Mouse (Mus musculus) adrenal gland, adult 8-10 months (tissue): ENCODE results near the gene Polg2. TPM values are rescaled to one million over a fixed set of nuclear protein-coding genes. Genes with fewer than 3 reads are reported as not detected.
"Not testable (repeated sequence)": the region's sequence is repeated elsewhere in the genome, so short reads cannot be mapped to it uniquely, and the experiment has no call there.

Experiments
- DNase-seq: peaks from one replicate; pipeline ENCODE4 v3.0.0; 2022
- total RNA-seq, 4 experiments: library from RNA; stranded (reverse); gene quantifications; 2 replicates each; pipeline ENCODE4 v1.2.4; 2022

Gene Polg2
- 10 to 100 TPM in 1 of 4 experiments, 1 to 10 TPM in 3; 5.5 to 14.4 (median 7.9) TPM for total RNA-seq

- peak; percentile 92 for DNase-seq
Observed at GRCm38 (mm10) chr11:106779388-106780088, at the start of gene Polg2. Gene Polg2 (minus strand): TSS chr11:106779537.

- no peak for DNase-seq
Observed at GRCm38 (mm10) chr11:106828079-106828478, 48.7 kb upstream of the Polg2 start.

- no peak for DNase-seq
Observed at GRCm38 (mm10) chr11:106824403-106824802, 45.1 kb upstream of the Polg2 start.

GRCm38 (mm10) chr11:106823741-106824140, 44.4 kb upstream of the Polg2 start:
- DNase-seq: no peak

- no peak for DNase-seq
Observed at GRCm38 (mm10) chr11:106822911-106823310, 43.6 kb upstream of the Polg2 start.

GRCm38 (mm10) chr11:106822491-106822890, 43.2 kb upstream of the Polg2 start:
- no peak for DNase-seq

GRCm38 (mm10) chr11:106821397-106821796, 42.1 kb upstream of the Polg2 start:
- DNase-seq: no peak

- peak; percentile 46 for DNase-seq
Observed at GRCm38 (mm10) chr11:106820972-106821371, 41.6 kb upstream of the Polg2 start.

- no peak for DNase-seq
Observed at GRCm38 (mm10) chr11:106820252-106820651, 40.9 kb upstream of the Polg2 start.

- no peak for DNase-seq
Observed at GRCm38 (mm10) chr11:106819595-106819994, 40.3 kb upstream of the Polg2 start.

GRCm38 (mm10) chr11:106818341-106818740, 39.0 kb upstream of the Polg2 start:
- no peak for DNase-seq

GRCm38 (mm10) chr11:106817808-106818207, 38.5 kb upstream of the Polg2 start:
- no peak for DNase-seq

- no peak for DNase-seq
Observed at GRCm38 (mm10) chr11:106817156-106817555, 37.8 kb upstream of the Polg2 start.

- no peak for DNase-seq
Observed at GRCm38 (mm10) chr11:106816316-106816715, 37.0 kb upstream of the Polg2 start.

GRCm38 (mm10) chr11:106815761-106816160, 36.4 kb upstream of the Polg2 start:
- no peak for DNase-seq

GRCm38 (mm10) chr11:106815331-106815730, 36.0 kb upstream of the Polg2 start:
- no peak for DNase-seq

GRCm38 (mm10) chr11:106814601-106815320, 35.4 kb upstream of the Polg2 start:
- DNase-seq: no peak

GRCm38 (mm10) chr11:106812410-106813136, 33.2 kb upstream of the Polg2 start:
- no peak for DNase-seq

- DNase-seq: not testable (repeated sequence)
Observed at GRCm38 (mm10) chr11:106807442-106807841, 28.1 kb upstream of the Polg2 start.

- no peak for DNase-seq
Observed at GRCm38 (mm10) chr11:106802069-106802627, 22.8 kb upstream of the Polg2 start.

- DNase-seq: no peak
Observed at GRCm38 (mm10) chr11:106795679-106796078, 16.3 kb upstream of the Polg2 start.

GRCm38 (mm10) chr11:106793846-106794245, 14.5 kb upstream of the Polg2 start:
- DNase-seq: no peak

- no peak for DNase-seq
Observed at GRCm38 (mm10) chr11:106789649-106790048, 10.3 kb upstream of the Polg2 start.
